Mouse (Mus musculus): ENCODE results near the gene Ccdc6. TPM values are rescaled to one million over a fixed set of nuclear protein-coding genes. Genes with fewer than 3 reads are reported as not detected.

Gene Ccdc6
- total and polyA plus RNA-seq, 3 experiments = 25.4 to 143 (median 42.0) TPM

DNA sequence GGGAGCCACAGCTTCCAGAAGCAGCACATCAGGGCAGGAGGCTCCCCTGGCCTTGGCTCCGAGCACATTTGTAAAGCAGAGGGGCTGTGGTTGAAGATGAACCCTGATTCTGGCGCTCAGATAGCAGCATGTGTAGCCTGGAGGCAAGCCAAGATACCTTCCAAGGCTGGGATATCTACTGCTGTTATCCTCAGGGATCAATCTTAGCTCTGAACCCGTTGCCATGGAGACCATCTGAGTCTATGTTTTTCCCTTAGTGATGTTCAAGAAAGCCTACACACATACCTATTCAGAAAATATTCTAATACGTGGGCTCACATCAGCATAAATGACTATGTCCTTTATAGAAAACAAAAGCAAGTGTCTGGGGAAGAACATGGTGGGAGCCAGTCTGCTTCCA lies 19.5 kb upstream of the Ccdc6 start:
- Histone ChIP-seq H3K9ac (ENCODE audit: control insufficient read depth, low read depth, low read length, poor library complexity, severe bottlenecking) (no peak overlapping the region), H3K4me3 (ENCODE audit: control insufficient read depth in 1 of 2, insufficient read depth in 1 of 2, low read depth in 2 of 2, low read length in 2 of 2) (no peak overlapping the region), H3K9me3 (replicated peaks; ENCODE audit: insufficient read depth, low read length) (no peaks in the 10 kb centered on the region), H3K36me3 (ENCODE audit: control insufficient read depth in 1 of 2, insufficient read depth in 2 of 2, low read length in 2 of 2) (peaks cover 0 to 7% of the 10 kb centered on the region in 2 experiments; a peak in 2 of 4 replicates), H3K27me3 (ENCODE audit: control insufficient read depth in 1 of 2, insufficient read depth in 2 of 2, low read length in 2 of 2) (no peaks in the 10 kb centered on the region; a peak in 1 of 4 replicates), H3K79me2 (ENCODE audit: control insufficient read depth, insufficient read depth, low read length, poor library complexity) (no peaks in the 10 kb centered on the region), H3K4me1 (ENCODE audit: control insufficient read depth in 1 of 2, insufficient read depth in 2 of 2, low read length in 2 of 2) (peaks cover 0 to 3% of the 10 kb centered on the region in 2 experiments; a peak in 1 of 4 replicates), H3K27ac (ENCODE audit: control insufficient read depth, low read depth, low read length) (no peak overlapping the region)
- no peak for TF ChIP-seq ZKSCAN1 (IDR thresholded peaks at IDR 0.05; ENCODE audit: low read depth, low read length)
- TF ChIP-seq TAL1 (IDR thresholded peaks at IDR 0.05; ENCODE audit: low read length) = no peak
- TF ChIP-seq CHD1 (IDR thresholded peaks at IDR 0.05; ENCODE audit: low read depth, low read length) = no peak
- no peak for TF ChIP-seq MAFK (IDR thresholded peaks at IDR 0.05; ENCODE audit: borderline replicate concordance, low read depth, low read length)
- no peak for TF ChIP-seq MYB (IDR thresholded peaks at IDR 0.05; ENCODE audit: low read depth, low read length)
- no peak for TF ChIP-seq RCOR1 (IDR thresholded peaks at IDR 0.05; ENCODE audit: low read depth, low read length)
- TF ChIP-seq MEF2A (IDR thresholded peaks at IDR 0.05; ENCODE audit: extremely low read depth, insufficient replicate concordance, low read depth, low read length, poor library complexity, severe bottlenecking) = no peak
- TF ChIP-seq POLR2A (IDR thresholded peaks at IDR 0.05; ENCODE audit: control insufficient read depth in 1 of 2, insufficient read depth in 1 of 2, low read depth in 1 of 2, low read length in 2 of 2, poor library complexity in 1 of 2) = no peak
- no peak for TF ChIP-seq USF1 (IDR thresholded peaks at IDR 0.05; ENCODE audit: low read depth, low read length)
- TF ChIP-seq BHLHE40 (IDR thresholded peaks at IDR 0.05; ENCODE audit: borderline replicate concordance, low read depth, low read length) = no peak
- TF ChIP-seq JUND (IDR thresholded peaks at IDR 0.05; ENCODE audit: low read depth, low read length) = no peak
- TF ChIP-seq GATA1 (IDR thresholded peaks at IDR 0.05; ENCODE audit: low read depth, low read length) = no peak
- no peak for TF ChIP-seq CHD2 (IDR thresholded peaks at IDR 0.05; ENCODE audit: low read length)
- TF ChIP-seq POLR2AphosphoS5 (IDR thresholded peaks at IDR 0.05; ENCODE audit: borderline replicate concordance, low read depth, low read length) = no peak
- no peak for TF ChIP-seq NRF1 (IDR thresholded peaks at IDR 0.05; ENCODE audit: insufficient read depth, low read depth, low read length, poor library complexity, severe bottlenecking)
- TF ChIP-seq MAX (IDR thresholded peaks at IDR 0.05; ENCODE audit: low read length) = no peak
- TF ChIP-seq EP300 (IDR thresholded peaks at IDR 0.05; ENCODE audit: low read depth in 1 of 2, low read length in 2 of 2) = no peak
- TF ChIP-seq USF2 (IDR thresholded peaks at IDR 0.05; ENCODE audit: borderline replicate concordance in 1 of 2, insufficient read depth in 1 of 2, low read depth in 1 of 2, low read length in 2 of 2) = no peak
- no peak for DNase-seq (ENCODE audit: low read depth, low spot score)

GRCm38 (mm10) chr10:70080908-70081307 lies 16.0 kb upstream of the Ccdc6 start:
- H3K9me3 ChIP-seq (replicated peaks; ENCODE audit: insufficient read depth, low read length) = no peaks in the 10 kb centered on the region; the same call in 1 of the 2 replicates
- no peak overlapping the region for H3K27ac ChIP-seq (ENCODE audit: control insufficient read depth, low read depth, low read length)
- no peaks in the 10 kb centered on the region for H3K27me3 ChIP-seq (ENCODE audit: control insufficient read depth in 1 of 2, insufficient read depth in 2 of 2, low read length in 2 of 2)
- H3K4me3 ChIP-seq (ENCODE audit: control insufficient read depth in 1 of 2, insufficient read depth in 1 of 2, low read depth in 2 of 2, low read length in 2 of 2) = no peak overlapping the region
- no peaks in the 10 kb centered on the region for H3K79me2 ChIP-seq (ENCODE audit: control insufficient read depth, insufficient read depth, low read length, poor library complexity)
- no peak for TF ChIP-seq CTCF (IDR thresholded peaks at IDR 0.05 in 2 of 3, conservative IDR thresholded peaks at IDR 0.05 in 1 of 3; ENCODE audit: control insufficient read depth in 1 of 3, insufficient read depth in 1 of 3, low read depth in 2 of 3, low read length in 3 of 3, poor library complexity in 1 of 3, severe bottlenecking in 1 of 3)
- TF ChIP-seq MEF2A (IDR thresholded peaks at IDR 0.05; ENCODE audit: extremely low read depth, insufficient replicate concordance, low read depth, low read length, poor library complexity, severe bottlenecking) = no peak
- TF ChIP-seq SMC3 (IDR thresholded peaks at IDR 0.05; ENCODE audit: low read depth, low read length) = no peak
- TF ChIP-seq TAL1 (IDR thresholded peaks at IDR 0.05; ENCODE audit: low read length) = no peak
- peaks cover 0 to 7% of the 10 kb centered on the region in 2 experiments; a peak in 2 of 4 replicates for H3K36me3 ChIP-seq (ENCODE audit: control insufficient read depth in 1 of 2, insufficient read depth in 2 of 2, low read length in 2 of 2)
- no peak overlapping the region for H3K9ac ChIP-seq (ENCODE audit: control insufficient read depth, low read depth, low read length, poor library complexity, severe bottlenecking)
- no peak for DNase-seq (ENCODE audit: low read depth, low spot score)
- peaks cover 0 to 3% of the 10 kb centered on the region in 2 experiments; a peak in 1 of 4 replicates for H3K4me1 ChIP-seq (ENCODE audit: control insufficient read depth in 1 of 2, insufficient read depth in 2 of 2, low read length in 2 of 2)
